ENCODE assay signal across 21 mouse cellular contexts in the genomic region with DNA sequence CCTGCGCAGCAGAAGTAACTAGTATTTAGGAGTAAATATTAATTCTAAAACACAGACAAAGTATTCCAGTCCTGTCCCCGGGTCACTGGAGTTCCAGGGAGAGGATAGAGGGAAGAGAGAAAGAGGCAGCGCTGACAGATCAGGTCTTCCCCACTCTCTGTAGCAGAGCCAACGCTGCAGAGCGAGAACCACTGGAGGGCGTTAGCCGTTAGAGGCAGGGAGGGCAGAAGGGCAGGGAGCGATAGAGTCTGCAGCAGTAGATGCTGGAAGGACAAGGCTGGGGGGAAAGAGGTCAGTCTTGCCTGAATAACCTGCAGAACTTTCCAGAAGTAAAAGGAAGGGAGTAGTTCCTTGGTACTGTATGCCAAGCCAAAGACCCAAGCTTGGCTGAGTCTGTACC.
DNase-seq lines count a peak whose midpoint lies in the region; ATAC-seq and TF ChIP-seq lines count a peak whose summit lies in the region.
"Had no signal": no experiment of that assay in that cellular context is flagged by ENCODE, and none has a peak within 500 bp of the region (broad histone marks: within the 10 kb centered on the region; RNA-seq: fewer than 3 reads in every experiment).

No protein-coding gene starts in this region.

- H3K36me3 ChIP-seq in kidney, embryonic 14.5 days (ENCODE audit: control insufficient read depth, insufficient read depth, low read length) = no peaks in the 10 kb centered on the region
- no peaks in the 10 kb centered on the region for H3K36me3 ChIP-seq in small intestine, adult 2 months (ENCODE audit: control insufficient read depth, insufficient read depth, low read length)
- H3K36me3 ChIP-seq: embryonic facial prominence, embryonic 15.5 days; forebrain, embryonic 12.5 days had no signal

- no peak overlapping the region for H3K9ac ChIP-seq in kidney, embryonic 14.5 days (ENCODE audit: low read depth, low read length)
- H3K9ac ChIP-seq: embryonic facial prominence, embryonic 15.5 days; forebrain, embryonic 12.5 days had no signal

- no peaks in the 10 kb centered on the region for H3K27me3 ChIP-seq in kidney, embryonic 14.5 days (ENCODE audit: control insufficient read depth, insufficient read depth, low read length)
- no peaks in the 10 kb centered on the region for H3K27me3 ChIP-seq in small intestine, adult 2 months (ENCODE audit: control insufficient read depth, insufficient read depth, low read length)
- H3K27me3 ChIP-seq: embryonic facial prominence, embryonic 15.5 days; forebrain, embryonic 12.5 days had no signal

- H3K9me3 ChIP-seq in kidney, embryonic 14.5 days (ENCODE audit: control insufficient read depth, low read length) = no peaks in the 10 kb centered on the region
- H3K9me3 ChIP-seq: embryonic facial prominence, embryonic 15.5 days; forebrain, embryonic 12.5 days had no signal

- H3K4me3 ChIP-seq in kidney, embryonic 14.5 days (ENCODE audit: low read length) = no peak overlapping the region
- no peak overlapping the region for H3K4me3 ChIP-seq in embryonic fibroblast, embryonic 13.5 days (ENCODE audit: insufficient read depth, low read length)
- no peak overlapping the region for H3K4me3 ChIP-seq in small intestine, adult 2 months (ENCODE audit: low read depth, low read length)
- H3K4me3 ChIP-seq: embryonic facial prominence, embryonic 15.5 days; forebrain, embryonic 12.5 days had no signal

- H3K27ac ChIP-seq in kidney, embryonic 14.5 days (ENCODE audit: low read depth, low read length) = 0 out of 2 replicates have a peak overlapping the region, but pooled peaks have one; percentile 24
- no peak overlapping the region for H3K27ac ChIP-seq in embryonic fibroblast, embryonic 13.5 days (ENCODE audit: insufficient read depth, low read length)
- H3K27ac ChIP-seq in small intestine, adult 2 months (ENCODE audit: insufficient read depth, low read depth, low read length) = no peak overlapping the region
- H3K27ac ChIP-seq: embryonic facial prominence, embryonic 15.5 days; forebrain, embryonic 12.5 days had no signal

- TF ChIP-seq CTCF in embryonic fibroblast, embryonic 13.5 days (IDR thresholded peaks at IDR 0.05; ENCODE audit: borderline replicate concordance, insufficient read depth, low read length) = peak; percentile 8; the same call in 1 of the 2 replicates
- TF ChIP-seq CTCF in small intestine, adult 2 months (IDR thresholded peaks at IDR 0.05; ENCODE audit: extremely low read depth, insufficient read length, insufficient replicate concordance, low read depth, low read length) = peak; percentile 46; the same call in 1 of the 2 replicates

- no peak for DNase-seq in kidney, adult 11 months
- peak; percentile 33 for DNase-seq in ES-CJ7 (ENCODE audit: low read depth, low spot score)
- DNase-seq in thymus, postnatal 25 days = no peak
- DNase-seq in adrenal gland, adult 2 months = no peak
- DNase-seq: adrenal gland, postnatal 25 days; cerebellum, adult 2 months; gastrocnemius, postnatal 25 days; heart, postnatal 4 days; kidney, adult 8-10 months; kidney, postnatal 4 days; lung, adult 18-20 months; lung, postnatal 4 days had no signal

- 58% methylated on average over 8 of the region's 8 CpGs for WGBS in kidney, embryonic 14.5 days
- 35% methylated on average over 8 of the region's 8 CpGs for WGBS in small intestine, adult 2 months

- TF ChIP-seq POLR2A in embryonic fibroblast, embryonic 13.5 days (IDR thresholded peaks at IDR 0.05; ENCODE audit: low read depth, low read length) = no peak
- TF ChIP-seq POLR2A in small intestine, adult 2 months (IDR thresholded peaks at IDR 0.05; ENCODE audit: low read depth, low read length) = no peak

- peaks cover 24% of the 10 kb centered on the region; the same call in 1 of the 2 replicates for H3K4me1 ChIP-seq in kidney, embryonic 14.5 days (ENCODE audit: control insufficient read depth, insufficient read depth, low read length)
- H3K4me1 ChIP-seq in embryonic fibroblast, embryonic 13.5 days (ENCODE audit: control insufficient read depth, insufficient read depth, low read length) = peaks cover 11% of the 10 kb centered on the region; the same call in 1 of the 2 replicates
- peaks cover 35% of the 10 kb centered on the region for H3K4me1 ChIP-seq in small intestine, adult 2 months (ENCODE audit: control insufficient read depth, insufficient read depth, insufficient read length, low read length)
- H3K4me1 ChIP-seq: forebrain, embryonic 12.5 days had no signal

- H3K4me2 ChIP-seq in kidney, embryonic 14.5 days (replicated peaks; ENCODE audit: low read depth, low read length) = no peak overlapping the region
- H3K4me2 ChIP-seq: embryonic facial prominence, embryonic 15.5 days; forebrain, embryonic 12.5 days; heart, embryonic 11.5 days; midbrain, embryonic 11.5 days had no signal

- no peak for ATAC-seq in kidney, embryonic 14.5 days (ENCODE audit: low FRiP score, low TSS enrichment)
- ATAC-seq: CD4-positive, CD25-positive, alpha-beta regulatory T cell, adult 4 months; hindbrain, embryonic 16.5 days had no signal
